Mouse (Mus musculus): ENCODE results near the gene Slc6a1. TPM values are rescaled to one million over a fixed set of nuclear protein-coding genes. Genes with fewer than 3 reads are reported as not detected.
"Not testable (repeated sequence)": the region's sequence is repeated elsewhere in the genome, so short reads cannot be mapped to it uniquely, and the experiment has no call there.

Gene Slc6a1
- polyA plus RNA-seq, 2 experiments, result 0.03 to 0.04 TPM

- no peaks in the 10 kb centered on the region for H3K27me3 ChIP-seq (ENCODE audit: control insufficient read depth, insufficient read depth, low read length)
- no peak for ATAC-seq (ENCODE audit: insufficient read depth)
- TF ChIP-seq EP300 (IDR thresholded peaks at IDR 0.05; ENCODE audit: low read depth) (no peak), CTCF (IDR thresholded peaks at IDR 0.05; ENCODE audit: low read depth) (no peak)
- no peaks in the 10 kb centered on the region for H3K4me1 ChIP-seq (replicated peaks; ENCODE audit: control insufficient read depth in 2 of 2, insufficient read depth in 2 of 2, low read length in 1 of 2)
- H3K4me2 ChIP-seq (ENCODE audit: low read depth), result no peak overlapping the region
- H3K4me3 ChIP-seq (ENCODE audit: insufficient read depth in 1 of 2, low read depth in 2 of 2, low read length in 2 of 2), result no peak overlapping the region
- DNase-seq (ENCODE audit: low read depth in 3 of 3, low spot score in 3 of 3), result no peak
- H3K36me3 ChIP-seq (replicated peaks; ENCODE audit: control insufficient read depth, insufficient read depth, low read depth), result no peaks in the 10 kb centered on the region
- 64% methylated on average over 7 of the region's 7 CpGs for WGBS (ENCODE audit: insufficient replicate concordance)
- no peak overlapping the region for H3K27ac ChIP-seq
- H3K9me3 ChIP-seq (ENCODE audit: control insufficient read depth, low read length), result no peaks in the 10 kb centered on the region
- no peak overlapping the region for H3K9ac ChIP-seq (replicated peaks)
These were observed 49.5 kb downstream of the Slc6a1 start for GRCm38 (mm10) chr6:114331926-114332325.

- ATAC-seq (ENCODE audit: insufficient read depth), result no peak
- TF ChIP-seq CTCF (IDR thresholded peaks at IDR 0.05; ENCODE audit: low read depth), result no peak
- Histone ChIP-seq H3K4me3 (ENCODE audit: insufficient read depth in 1 of 2, low read depth in 2 of 2, low read length in 2 of 2) (no peak overlapping the region), H3K9ac (replicated peaks) (no peak overlapping the region), H3K9me3 (ENCODE audit: control insufficient read depth, low read length) (no peaks in the 10 kb centered on the region), H3K27me3 (ENCODE audit: control insufficient read depth, insufficient read depth, low read length) (no peaks in the 10 kb centered on the region), H3K4me2 (ENCODE audit: low read depth) (no peak overlapping the region), H3K27ac (no peak overlapping the region), H3K4me1 (replicated peaks; ENCODE audit: control insufficient read depth in 2 of 2, insufficient read depth in 2 of 2, low read length in 1 of 2) (no peaks in the 10 kb centered on the region), H3K36me3 (replicated peaks; ENCODE audit: control insufficient read depth, insufficient read depth, low read depth) (no peaks in the 10 kb centered on the region)
- no peak for DNase-seq (ENCODE audit: low read depth in 3 of 3, low spot score in 3 of 3)
- 42% methylated on average over 11 of the region's 11 CpGs for WGBS (ENCODE audit: insufficient replicate concordance)
These were observed 53.9 kb downstream of the Slc6a1 start for GRCm38 (mm10) chr6:114336128-114336943.

- Histone ChIP-seq H3K4me3 (ENCODE audit: insufficient read depth in 1 of 2, low read depth in 2 of 2, low read length in 2 of 2) (no peak overlapping the region), H3K9me3 (ENCODE audit: control insufficient read depth, low read length) (no peaks in the 10 kb centered on the region), H3K4me1 (replicated peaks; ENCODE audit: control insufficient read depth in 2 of 2, insufficient read depth in 2 of 2, low read length in 1 of 2) (no peaks in the 10 kb centered on the region), H3K4me2 (ENCODE audit: low read depth) (no peak overlapping the region), H3K27me3 (ENCODE audit: control insufficient read depth, insufficient read depth, low read length) (no peaks in the 10 kb centered on the region), H3K36me3 (replicated peaks; ENCODE audit: control insufficient read depth, insufficient read depth, low read depth) (no peaks in the 10 kb centered on the region), H3K27ac (no peak overlapping the region), H3K9ac (replicated peaks) (no peak overlapping the region)
- 29% methylated on average over 1 of the region's 1 CpGs for WGBS (ENCODE audit: insufficient replicate concordance)
- DNase-seq (ENCODE audit: low read depth in 3 of 3, low spot score in 3 of 3) (no peak), ATAC-seq (ENCODE audit: insufficient read depth) (no peak)
- TF ChIP-seq EP300 (IDR thresholded peaks at IDR 0.05; ENCODE audit: low read depth) (no peak), CTCF (IDR thresholded peaks at IDR 0.05; ENCODE audit: low read depth) (no peak)
These were observed 54.4 kb downstream of the Slc6a1 start for GRCm38 (mm10) chr6:114336944-114337215.

DNA sequence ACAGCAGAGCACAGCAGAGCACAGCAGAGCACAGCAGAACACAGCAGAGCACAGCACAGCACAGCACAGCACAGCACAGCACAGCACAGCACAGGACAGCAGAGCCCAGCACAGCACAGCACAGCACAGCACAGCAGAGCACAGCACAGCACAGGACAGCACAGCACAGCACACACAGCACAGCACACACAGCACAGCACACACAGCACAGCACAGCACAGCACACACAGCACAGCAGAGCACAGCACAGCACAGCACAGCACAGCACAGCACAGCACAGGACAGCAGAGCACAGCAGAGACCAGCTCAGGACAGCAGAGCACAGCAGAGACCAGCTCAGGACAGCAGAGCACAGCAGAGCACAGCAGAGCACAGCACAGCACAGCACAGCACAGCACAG lies 58.9 kb downstream of the Slc6a1 start:
- not testable (repeated sequence) for H3K4me3 ChIP-seq (ENCODE audit: insufficient read depth in 1 of 2, low read depth in 2 of 2, low read length in 2 of 2); H3K4me1 ChIP-seq (replicated peaks; ENCODE audit: control insufficient read depth in 2 of 2, insufficient read depth in 2 of 2, low read length in 1 of 2); H3K9ac ChIP-seq (replicated peaks); DNase-seq (ENCODE audit: low read depth in 3 of 3, low spot score in 3 of 3); H3K27me3 ChIP-seq (ENCODE audit: control insufficient read depth, insufficient read depth, low read length); H3K27ac ChIP-seq; H3K4me2 ChIP-seq (ENCODE audit: low read depth); H3K9me3 ChIP-seq (ENCODE audit: control insufficient read depth, low read length); ATAC-seq (ENCODE audit: insufficient read depth); H3K36me3 ChIP-seq (replicated peaks; ENCODE audit: control insufficient read depth, insufficient read depth, low read depth)

DNA sequence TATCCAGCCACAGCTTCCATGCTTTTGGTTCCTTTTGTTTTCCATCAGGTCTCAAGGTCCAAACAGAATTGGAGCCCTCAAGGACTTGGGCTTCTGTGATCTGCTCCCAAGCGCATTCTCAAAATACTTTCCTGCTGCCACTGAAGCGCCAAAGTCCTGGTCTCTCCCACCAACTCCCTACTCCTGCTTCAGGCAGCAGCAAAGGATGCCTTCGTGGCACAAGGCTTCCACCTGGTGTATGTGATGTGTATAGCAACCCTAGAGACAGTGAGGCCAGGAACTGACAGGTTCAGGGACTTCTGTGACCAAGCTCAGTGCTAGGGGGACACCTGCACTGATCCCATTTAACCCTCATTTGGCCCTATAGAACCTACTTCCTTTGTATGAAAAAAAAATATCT lies 61.3 kb downstream of the Slc6a1 start:
- Histone ChIP-seq H3K27ac (no peak overlapping the region), H3K27me3 (ENCODE audit: control insufficient read depth, insufficient read depth, low read length) (no peaks in the 10 kb centered on the region), H3K4me2 (ENCODE audit: low read depth) (no peak overlapping the region), H3K4me1 (replicated peaks; ENCODE audit: control insufficient read depth in 2 of 2, insufficient read depth in 2 of 2, low read length in 1 of 2) (no peaks in the 10 kb centered on the region), H3K9me3 (ENCODE audit: control insufficient read depth, low read length) (no peaks in the 10 kb centered on the region), H3K9ac (replicated peaks) (no peak overlapping the region), H3K4me3 (ENCODE audit: insufficient read depth in 1 of 2, low read depth in 2 of 2, low read length in 2 of 2) (no peak overlapping the region), H3K36me3 (replicated peaks; ENCODE audit: control insufficient read depth, insufficient read depth, low read depth) (no peaks in the 10 kb centered on the region)
- DNase-seq (ENCODE audit: low read depth in 3 of 3, low spot score in 3 of 3) (no peak), ATAC-seq (ENCODE audit: insufficient read depth) (no peak)
- WGBS (ENCODE audit: insufficient replicate concordance), result 19% methylated on average over 3 of the region's 3 CpGs
- TF ChIP-seq CTCF (IDR thresholded peaks at IDR 0.05; ENCODE audit: low read depth), result peak; percentile 65
- TF ChIP-seq EP300 (IDR thresholded peaks at IDR 0.05; ENCODE audit: low read depth), result no peak
